Mouse (Mus musculus): Measurements from ENCODE around the gene Herc2.

Herc2 gene

DNA sequence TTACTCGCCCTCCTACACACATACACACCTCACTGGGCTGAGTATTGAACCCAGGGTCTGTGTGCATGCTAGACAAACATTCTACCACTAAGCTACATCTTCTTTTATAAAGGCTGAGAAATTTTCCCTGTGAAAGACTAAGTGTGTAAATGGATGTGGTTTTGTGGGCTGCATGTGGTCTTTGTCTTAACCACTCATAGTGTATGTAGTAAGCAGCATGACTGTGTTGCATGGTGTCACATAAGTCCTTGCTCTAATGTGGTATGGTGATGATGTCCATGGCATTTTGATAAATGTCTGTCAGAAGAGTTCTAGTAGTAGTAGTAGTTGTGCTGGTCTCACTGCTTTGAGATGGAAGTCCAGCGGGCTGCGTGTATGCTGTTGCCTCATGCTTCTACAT is 152.8 kb downstream of the Herc2 start:
- DNase-seq = no peak

DNA sequence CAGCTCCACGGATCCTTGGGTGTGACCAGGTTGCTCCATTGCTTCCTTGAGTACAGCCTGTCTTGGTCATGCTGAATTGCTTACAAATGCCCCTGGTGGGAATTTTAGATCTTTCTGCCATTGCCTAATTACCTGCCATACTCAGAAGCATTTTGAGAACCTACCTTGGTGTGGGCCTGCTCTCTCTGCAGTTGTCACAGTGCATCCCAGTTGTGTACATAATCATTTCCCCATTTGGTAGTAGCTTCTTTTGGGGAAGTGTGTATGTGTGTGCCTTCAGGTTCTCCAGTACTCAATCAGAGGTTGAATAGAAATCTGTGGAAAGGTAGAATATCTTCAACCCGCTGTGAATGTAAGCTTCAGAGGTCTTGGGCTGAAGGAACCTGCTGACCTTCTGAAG is 153.3 kb downstream of the Herc2 start:
- no peak for DNase-seq

DNA sequence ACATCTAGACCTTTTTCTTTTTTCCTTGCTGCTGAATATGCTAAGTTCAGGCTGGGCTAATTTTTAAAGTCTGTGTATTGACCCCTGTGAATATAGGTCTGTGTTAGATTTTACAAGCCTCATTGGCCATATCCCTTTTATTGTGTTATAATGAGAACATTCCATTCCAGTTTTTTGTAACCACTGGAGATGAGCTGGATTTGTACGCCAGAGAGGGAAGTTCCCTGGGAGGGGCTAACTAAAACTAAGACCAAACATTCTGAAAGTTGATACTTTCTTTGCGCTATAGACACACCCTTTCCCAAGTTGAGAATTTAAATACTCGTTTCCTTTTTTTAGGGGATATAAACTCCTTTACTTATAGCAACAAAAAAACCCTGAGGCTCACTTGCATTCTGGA is 154.9 kb downstream of the Herc2 start:
- no peak for DNase-seq

DNA sequence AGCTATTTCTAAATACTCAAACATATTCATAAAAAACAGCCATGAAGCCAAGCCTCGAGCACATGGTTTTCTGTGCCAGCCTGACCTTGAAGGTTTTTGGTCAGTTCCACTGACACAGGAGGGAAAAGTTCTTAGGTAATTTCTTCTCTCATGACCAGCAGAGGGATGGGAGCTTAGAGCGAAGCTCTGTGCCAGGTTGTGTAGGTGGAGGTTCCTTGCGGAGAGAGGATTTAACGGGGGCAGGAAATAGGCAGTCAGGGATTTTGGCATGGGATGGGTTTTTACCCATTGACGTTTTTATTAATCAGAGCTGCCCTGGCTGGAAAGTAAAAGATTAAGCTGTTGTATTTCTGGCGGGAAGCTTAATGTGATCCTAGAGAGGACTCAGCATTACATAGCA is 170.8 kb downstream of the Herc2 start:
- no peak for DNase-seq

DNA sequence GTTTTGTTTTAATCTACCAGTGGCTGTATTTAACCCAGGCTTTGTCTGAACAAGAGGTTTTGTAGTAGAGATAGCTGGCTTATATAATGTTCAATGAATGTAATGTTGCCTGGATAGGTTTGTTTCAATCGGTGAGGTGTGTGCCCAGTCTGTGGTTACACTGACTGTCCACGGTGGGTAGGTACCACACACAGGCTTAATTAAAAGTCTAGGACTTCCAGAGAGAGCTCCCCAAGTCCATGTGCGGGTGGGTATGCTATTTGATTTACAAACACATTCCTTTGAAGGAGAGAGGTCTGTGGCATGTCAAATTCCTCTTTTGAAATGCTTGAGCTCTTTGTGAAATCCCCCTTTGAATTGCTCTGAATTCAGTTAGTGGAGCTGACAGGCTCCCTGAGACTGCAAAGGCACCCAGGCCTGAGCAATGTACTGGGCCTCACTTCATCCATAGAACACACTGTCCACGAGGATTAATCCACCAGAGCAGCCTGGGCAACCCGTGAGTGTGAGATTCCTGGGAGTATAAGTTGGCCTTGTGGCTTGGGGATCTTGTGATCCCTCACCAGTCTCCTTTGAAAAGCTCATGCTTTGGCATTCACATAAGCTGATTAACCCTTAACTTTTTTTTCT is 185.9 kb downstream of the Herc2 start:
- DNase-seq = no peak

DNA sequence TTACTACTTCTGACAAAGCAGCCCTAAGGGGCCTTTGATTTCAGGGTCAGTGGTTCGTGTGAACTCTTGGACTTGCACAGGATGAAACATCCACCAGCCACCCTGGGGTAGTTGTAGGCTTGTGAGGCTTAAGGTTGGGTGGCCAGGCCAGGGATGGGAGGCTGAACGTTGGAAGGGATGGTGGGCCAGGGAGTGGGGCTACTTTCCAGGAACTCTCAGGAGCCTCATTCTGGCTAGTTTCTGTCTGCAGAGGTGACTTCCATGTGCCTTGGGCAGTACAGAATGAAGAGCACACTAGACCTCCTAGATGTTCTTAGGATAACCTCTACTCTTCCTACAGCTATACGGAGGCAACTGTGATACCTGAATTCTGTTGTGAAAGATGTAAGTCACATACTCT is 186.6 kb downstream of the Herc2 start:
- no peak for DNase-seq

DNA sequence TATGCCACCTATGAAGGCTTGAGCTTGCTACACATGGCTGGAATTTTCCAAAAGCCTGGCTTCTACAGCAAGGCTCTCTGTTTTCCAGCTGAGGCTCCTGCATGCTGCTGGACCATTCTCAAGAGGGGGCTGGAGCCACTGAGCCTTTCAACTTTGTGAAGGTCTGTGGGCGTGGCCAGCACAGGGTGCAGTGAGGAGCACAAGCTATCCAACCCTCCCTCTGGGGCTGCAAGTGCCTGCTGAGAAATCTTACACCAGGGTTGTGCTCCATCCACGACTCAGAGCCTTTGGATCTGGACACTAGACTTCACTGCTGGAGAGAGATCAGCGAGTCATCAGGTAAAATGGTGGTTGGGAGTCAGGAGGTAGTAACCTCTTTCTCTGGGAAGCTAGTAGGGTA is 189.5 kb downstream of the Herc2 start, which contains the start of gene Oca2:
Oca2 (plus strand) TSS at position 218 of the 400 bp plus-strand sequence.
- no peak for DNase-seq

DNA sequence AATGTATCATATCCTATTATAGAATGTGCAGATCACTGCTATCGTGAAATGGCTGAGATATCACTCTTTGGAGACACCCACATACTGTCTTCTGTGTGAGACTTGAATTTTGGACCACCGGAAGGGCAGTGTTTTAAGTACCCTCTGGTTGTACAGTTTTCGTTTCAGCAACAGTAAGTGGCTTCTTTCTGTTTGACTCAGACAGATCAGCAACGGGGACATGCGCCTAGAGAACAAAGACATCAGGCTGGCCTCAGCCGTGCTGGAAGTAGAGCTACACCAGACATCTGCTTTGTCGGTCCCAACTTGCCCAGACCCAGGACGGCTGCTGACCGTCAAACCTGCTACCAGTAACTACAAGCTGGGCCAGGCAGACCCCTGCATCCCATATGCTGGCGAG is 204.6 kb downstream of the Herc2 start:
- DNase-seq = no peak

DNA sequence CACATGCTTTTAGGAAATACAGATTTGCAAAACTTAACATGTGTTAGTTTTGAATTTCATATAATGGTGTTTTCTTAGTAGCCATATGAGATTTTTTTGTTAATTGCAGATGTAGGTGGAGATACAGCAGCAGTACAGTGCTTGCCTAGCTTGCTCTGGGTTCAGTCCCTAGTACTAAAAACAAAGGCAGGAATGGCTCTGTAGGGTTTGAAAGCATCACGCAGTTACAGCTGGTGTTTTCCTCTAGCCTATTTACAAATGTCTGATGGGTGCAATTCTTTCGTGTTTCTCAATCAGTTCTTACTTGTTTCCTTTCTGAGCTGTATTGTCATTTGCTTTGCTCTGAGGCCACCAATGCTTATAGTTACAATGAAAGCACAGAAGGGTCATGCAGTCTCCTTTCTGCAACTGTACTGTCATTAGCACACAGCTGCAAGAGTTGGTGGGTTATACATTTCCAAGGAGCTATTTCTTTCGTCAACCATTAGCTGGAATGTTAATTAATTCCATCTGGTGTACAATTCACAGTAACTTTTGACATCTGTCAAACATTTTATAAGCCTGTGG is 208.0 kb downstream of the Herc2 start:
- no peak for DNase-seq

DNA sequence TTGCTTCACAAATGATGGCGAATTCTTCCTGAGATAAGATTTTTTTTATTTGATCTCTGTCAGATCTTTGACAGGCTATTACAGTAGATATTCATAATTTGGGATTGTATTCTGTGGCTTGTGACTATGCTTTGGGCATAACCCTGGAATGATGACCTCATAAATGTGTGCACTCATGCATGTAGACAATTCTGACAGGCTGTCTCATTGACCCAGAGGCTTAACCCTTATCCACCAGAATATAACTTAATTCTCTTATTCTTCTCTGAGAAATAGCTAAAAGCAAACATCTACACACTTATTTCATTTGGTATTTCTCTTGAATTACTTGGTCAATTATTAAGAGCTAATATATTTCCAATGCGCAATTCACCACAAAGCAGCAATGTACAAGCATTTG is 227.5 kb downstream of the Herc2 start:
- DNase-seq = no peak

Measured in spleen, adult 18-20 months (tissue).